Mouse (Mus musculus) erythroblast, embryonic 14.5 days (primary cell): Measurements from ENCODE around the gene Dcaf6. TPM values are rescaled to one million over a fixed set of nuclear protein-coding genes. Genes with fewer than 3 reads are reported as not detected.

ENCODE experiments used
- H3K27me3 ChIP-seq: 2 replicates; pipeline ENCODE4 v1.6.1; 2012; ENCODE audit warnings: inconsistent platforms; ENCODE audit not compliant: control insufficient read depth
- H3K36me3 ChIP-seq: 2 replicates; pipeline ENCODE4 v1.6.1; 2012; ENCODE audit warnings: mild to moderate bottlenecking, inconsistent platforms; ENCODE audit not compliant: control insufficient read depth
- H3K4me1 ChIP-seq: 2 replicates; pipeline ENCODE4 v1.6.1; 2012; ENCODE audit warnings: inconsistent platforms; ENCODE audit not compliant: control insufficient read depth
- H3K4me3 ChIP-seq: replicated peaks from 2 replicates; pipeline ENCODE3; 2012; ENCODE audit warnings: moderate library complexity, mild to moderate bottlenecking, inconsistent platforms
- H3K9me3 ChIP-seq: 2 replicates; pipeline ENCODE4 v1.6.1; 2012; ENCODE audit warnings: low read length, inconsistent platforms, mixed read lengths; ENCODE audit not compliant: control insufficient read depth
- GATA1 ChIP-seq: IDR thresholded peaks from 2 replicates; pipeline ENCODE4 v1.6.1; 2012; ENCODE audit warnings: low read length, inconsistent platforms, mixed read lengths
- TAL1 ChIP-seq: IDR thresholded peaks from 3 replicates; pipeline ENCODE4 v1.6.1; 2012; ENCODE audit warnings: low read length, inconsistent platforms, mixed read lengths
- polyA plus RNA-seq: library from polyadenylated mRNA; stranded (reverse); fragments of >175 nt; gene quantifications from 2 replicates; pipeline ENCODE4 v1.2.3, GENCODE M21; 2012

Gene Dcaf6
- polyA plus RNA-seq, 1 experiment = 5.3 TPM

DNA sequence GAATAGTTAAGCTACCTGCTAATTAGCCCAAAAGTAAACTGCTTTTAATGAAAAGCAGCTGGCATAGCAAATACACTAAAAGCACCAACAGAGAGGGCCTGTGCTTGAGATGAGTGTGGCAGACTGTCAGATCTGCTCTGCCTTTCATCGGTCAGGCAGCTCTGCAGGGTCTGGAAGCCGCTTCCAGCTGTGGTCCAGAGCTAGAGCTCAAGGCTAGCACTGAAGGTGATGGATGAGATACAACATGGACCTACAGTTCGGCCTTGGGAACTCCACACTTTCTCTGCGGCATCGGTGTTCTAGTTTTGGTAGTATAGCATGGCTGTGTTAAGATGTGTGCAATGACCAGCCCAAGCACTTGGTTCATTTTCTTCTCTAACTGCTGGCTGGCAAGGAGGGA is 132.4 kb downstream of the Dcaf6 start:
- Histone ChIP-seq H3K36me3 (peaks cover 52% of the 10 kb centered on the region), H3K4me1 (peaks cover 44% of the 10 kb centered on the region), H3K4me3 (no peak overlapping the region), H3K9me3 (no peaks in the 10 kb centered on the region), H3K27me3 (no peaks in the 10 kb centered on the region)
- TF ChIP-seq GATA1 (no peak), TAL1 (no peak)

DNA sequence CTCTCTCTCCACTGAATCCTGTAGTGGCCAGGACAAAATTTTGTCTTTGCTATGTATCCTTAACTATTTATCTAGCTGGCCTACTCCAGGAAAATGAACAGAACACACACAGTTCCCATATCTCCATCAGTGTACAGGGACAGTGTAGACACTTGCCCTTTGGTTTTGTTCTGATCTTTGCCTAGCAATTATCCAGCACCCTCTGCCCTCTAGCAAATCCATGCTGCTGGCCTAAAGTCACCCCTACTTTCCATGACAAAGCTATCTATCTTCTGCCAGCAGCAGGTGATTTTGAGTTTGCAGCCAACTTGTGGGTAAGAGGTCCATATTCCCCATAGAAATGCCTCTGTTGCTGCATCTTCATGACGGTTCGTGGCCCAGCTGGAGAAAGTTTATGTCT is 132.9 kb downstream of the Dcaf6 start:
- no peaks in the 10 kb centered on the region for H3K9me3 ChIP-seq
- no peak for TF ChIP-seq TAL1
- TF ChIP-seq GATA1 = no peak
- no peaks in the 10 kb centered on the region for H3K27me3 ChIP-seq
- H3K36me3 ChIP-seq = peaks cover 47% of the 10 kb centered on the region
- H3K4me1 ChIP-seq = peaks cover 48% of the 10 kb centered on the region
- no peak overlapping the region for H3K4me3 ChIP-seq

- Histone ChIP-seq H3K9me3 (no peaks in the 10 kb centered on the region), H3K27me3 (no peaks in the 10 kb centered on the region), H3K4me3 (peak overlapping the region; percentile 28), H3K4me1 (peaks cover 45% of the 10 kb centered on the region), H3K36me3 (peaks cover 19% of the 10 kb centered on the region)
- TF ChIP-seq GATA1 (no peak), TAL1 (no peak)
Observed at GRCm38 (mm10) chr1:165322934-165323333, 137.3 kb downstream of the Dcaf6 start.

DNA sequence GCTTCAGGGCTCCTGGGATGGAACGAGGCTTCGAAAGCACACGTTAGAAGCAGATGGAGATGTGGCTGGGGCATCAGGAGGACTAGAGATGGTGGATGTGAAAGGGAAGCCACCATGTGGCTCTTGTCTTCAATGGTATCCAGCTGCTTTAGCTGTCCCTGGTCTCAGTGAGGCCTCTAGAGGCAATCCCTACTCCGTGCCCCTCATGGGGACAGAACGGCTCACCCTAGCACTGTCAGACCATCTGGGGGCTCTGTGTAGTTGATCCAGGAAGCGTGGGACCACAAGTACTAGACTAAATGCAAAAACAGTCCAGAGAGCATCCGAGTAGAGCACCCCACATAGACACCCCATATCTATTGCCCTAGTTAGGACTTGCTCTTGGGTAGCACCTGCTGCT is 138.4 kb downstream of the Dcaf6 start:
- H3K27me3 ChIP-seq = no peaks in the 10 kb centered on the region
- no peaks in the 10 kb centered on the region for H3K9me3 ChIP-seq
- H3K4me1 ChIP-seq = peaks cover 34% of the 10 kb centered on the region
- H3K36me3 ChIP-seq = peaks cover 10% of the 10 kb centered on the region
- H3K4me3 ChIP-seq = no peak overlapping the region
- TF ChIP-seq GATA1 (no peak), TAL1 (no peak)

DNA sequence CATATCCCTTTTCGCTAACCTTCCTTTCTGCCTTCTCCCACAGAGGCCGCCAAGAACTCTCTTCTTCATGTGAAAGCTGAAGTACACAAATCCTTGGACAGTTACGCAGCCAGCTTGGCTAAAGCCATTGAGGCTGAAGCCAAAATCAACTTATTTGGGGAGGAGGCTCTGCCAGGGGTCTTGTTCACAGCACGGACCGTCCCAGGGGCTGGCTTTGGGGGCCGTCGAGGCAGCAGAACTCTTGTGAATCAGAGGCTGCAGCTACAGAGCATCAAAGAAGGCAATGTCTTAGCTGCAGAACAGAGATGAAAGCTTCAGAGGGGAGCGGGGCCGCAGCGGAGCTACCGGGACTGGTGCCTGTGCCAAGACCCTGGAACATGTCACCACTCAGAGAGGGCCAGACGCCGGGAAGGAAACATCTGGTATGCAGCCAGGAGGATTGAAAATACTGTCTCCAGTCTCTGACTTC is 138.8 kb downstream of the Dcaf6 start:
- TF ChIP-seq GATA1 (no peak), TAL1 (no peak)
- Histone ChIP-seq H3K36me3 (peaks cover 9% of the 10 kb centered on the region), H3K27me3 (no peaks in the 10 kb centered on the region), H3K4me3 (no peak overlapping the region), H3K4me1 (peaks cover 33% of the 10 kb centered on the region), H3K9me3 (no peaks in the 10 kb centered on the region)

- H3K4me3 ChIP-seq = no peak overlapping the region
- TF ChIP-seq TAL1 = no peak
- TF ChIP-seq GATA1 = no peak
- H3K27me3 ChIP-seq = no peaks in the 10 kb centered on the region
- H3K4me1 ChIP-seq = peaks cover 33% of the 10 kb centered on the region
- H3K9me3 ChIP-seq = no peaks in the 10 kb centered on the region
- H3K36me3 ChIP-seq = peaks cover 4% of the 10 kb centered on the region
Observed at GRCm38 (mm10) chr1:165320141-165320934, 139.9 kb downstream of the Dcaf6 start.

DNA sequence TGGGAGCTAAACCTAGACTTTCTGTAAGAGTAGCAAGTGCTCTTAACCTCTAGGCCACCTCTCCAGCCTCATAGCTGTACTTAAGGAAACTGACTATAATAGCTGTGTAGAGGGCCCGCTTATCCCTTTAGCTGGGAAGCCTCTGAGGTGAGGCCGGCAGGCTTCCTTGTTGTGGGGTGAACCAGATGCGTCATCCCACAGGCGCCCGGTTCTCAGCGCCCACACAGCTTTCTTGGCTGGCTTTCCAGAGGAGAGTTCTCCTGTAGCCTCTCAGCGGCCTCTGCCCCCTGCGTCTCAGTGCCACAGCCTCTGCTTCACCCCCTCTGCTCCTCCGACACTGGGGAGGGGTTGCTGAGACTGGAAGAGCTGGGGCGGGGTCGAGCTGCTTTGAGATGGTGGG is 143.9 kb downstream of the Dcaf6 start:
- no peak overlapping the region for H3K4me3 ChIP-seq
- no peak for TF ChIP-seq GATA1
- TF ChIP-seq TAL1 = no peak
- H3K4me1 ChIP-seq = peaks cover 9% of the 10 kb centered on the region
- H3K27me3 ChIP-seq = no peaks in the 10 kb centered on the region
- no peaks in the 10 kb centered on the region for H3K36me3 ChIP-seq
- H3K9me3 ChIP-seq = no peaks in the 10 kb centered on the region

DNA sequence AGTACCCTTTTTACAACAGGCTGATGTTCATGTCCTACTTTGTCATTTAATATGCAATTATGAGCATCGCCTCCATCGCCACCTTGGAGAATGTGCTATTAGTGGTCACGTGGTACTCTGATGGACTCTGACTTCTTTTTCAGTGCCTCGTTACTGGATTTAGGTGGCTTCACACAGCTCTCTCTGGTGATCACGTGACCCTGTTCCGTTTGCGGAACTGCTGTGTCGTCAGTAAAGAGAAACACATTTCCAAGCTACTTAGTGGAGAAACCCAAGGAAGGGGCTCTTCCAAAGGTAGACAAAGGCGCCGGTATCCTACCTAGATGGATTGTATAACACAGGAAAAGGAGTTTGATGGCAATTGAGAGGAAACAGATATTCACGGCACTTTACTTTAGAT is 152.1 kb downstream of the Dcaf6 start:
- Histone ChIP-seq H3K9me3 (no peaks in the 10 kb centered on the region), H3K36me3 (no peaks in the 10 kb centered on the region), H3K27me3 (no peaks in the 10 kb centered on the region), H3K4me1 (no peaks in the 10 kb centered on the region), H3K4me3 (no peak overlapping the region)
- no peak for TF ChIP-seq TAL1
- no peak for TF ChIP-seq GATA1

- H3K36me3 ChIP-seq = no peaks in the 10 kb centered on the region
Observed at GRCm38 (mm10) chr1:165304341-165304740, 155.9 kb downstream of the Dcaf6 start.

More at GRCm38 (mm10) chr1:165304341-165304740, 155.9 kb downstream of the Dcaf6 start:
- Histone ChIP-seq H3K4me1 (no peaks in the 10 kb centered on the region), H3K4me3 (no peak overlapping the region), H3K27me3 (no peaks in the 10 kb centered on the region), H3K9me3 (no peaks in the 10 kb centered on the region)
- TF ChIP-seq TAL1 (no peak), GATA1 (no peak)
